Mouse (Mus musculus): ENCODE measurements at regions not wholly inside any gene's neighbourhood (a gene's known extent, or its start where the extent isn't known, plus 50 kb on each side); places are given as distances from the start of the nearest gene placed in this dataset.

GRCm38 (mm10) chr6:144874251-144874650, 92.5 kb upstream of the Sox5 start:
- Histone ChIP-seq H3K4me1 (no peaks in the 10 kb centered on the region), H3K9me3 (no peaks in the 10 kb centered on the region), H3K27ac (no peak overlapping the region), H3K27me3 (no peaks in the 10 kb centered on the region), H3K4me2 (no peak overlapping the region), H3K36me3 (no peaks in the 10 kb centered on the region), H3K4me3 (no peak overlapping the region), H3K9ac (no peak overlapping the region)
- 71% methylated on average over 5 of the region's 5 CpGs for WGBS
- no peak for ATAC-seq (ENCODE audit: borderline replicate concordance, extremely low read depth, low FRiP score, low TSS enrichment)

- Histone ChIP-seq H3K27me3 (no peaks in the 10 kb centered on the region), H3K4me2 (no peak overlapping the region), H3K36me3 (no peaks in the 10 kb centered on the region), H3K9ac (no peak overlapping the region), H3K4me1 (no peaks in the 10 kb centered on the region), H3K9me3 (no peaks in the 10 kb centered on the region), H3K4me3 (no peak overlapping the region), H3K27ac (no peak overlapping the region)
- no peak for ATAC-seq (ENCODE audit: borderline replicate concordance, extremely low read depth, low FRiP score, low TSS enrichment)
- WGBS, result 88% methylated on average over 8 of the region's 8 CpGs
These were observed 89.2 kb upstream of the Sox5 start for GRCm38 (mm10) chr6:144870949-144871348.

- no peak for ATAC-seq (ENCODE audit: borderline replicate concordance, extremely low read depth, low FRiP score, low TSS enrichment)
- Histone ChIP-seq H3K4me2 (no peak overlapping the region), H3K9ac (no peak overlapping the region), H3K36me3 (no peaks in the 10 kb centered on the region), H3K4me3 (no peak overlapping the region), H3K4me1 (no peaks in the 10 kb centered on the region), H3K9me3 (no peaks in the 10 kb centered on the region), H3K27ac (no peak overlapping the region), H3K27me3 (no peaks in the 10 kb centered on the region)
- 72% methylated on average over 9 of the region's 9 CpGs for WGBS
These were observed 85.6 kb upstream of the Sox5 start for GRCm38 (mm10) chr6:144867333-144867732.

GRCm38 (mm10) chr6:144864026-144864425, 82.2 kb upstream of the Sox5 start:
- no peaks in the 10 kb centered on the region for H3K4me1 ChIP-seq
- WGBS, result 64% methylated on average over 6 of the region's 6 CpGs
- no peak for ATAC-seq (ENCODE audit: borderline replicate concordance, extremely low read depth, low FRiP score, low TSS enrichment)
- no peaks in the 10 kb centered on the region for H3K36me3 ChIP-seq
- no peak overlapping the region for H3K4me3 ChIP-seq
- H3K4me2 ChIP-seq, result no peak overlapping the region
- H3K27me3 ChIP-seq, result no peaks in the 10 kb centered on the region
- no peak overlapping the region for H3K9ac ChIP-seq
- H3K9me3 ChIP-seq, result no peaks in the 10 kb centered on the region
- H3K27ac ChIP-seq, result no peak overlapping the region

GRCm38 (mm10) chr6:144863430-144863994, 81.7 kb upstream of the Sox5 start:
- Histone ChIP-seq H3K9ac (no peak overlapping the region), H3K4me2 (no peak overlapping the region), H3K9me3 (no peaks in the 10 kb centered on the region), H3K27me3 (no peaks in the 10 kb centered on the region), H3K4me1 (no peaks in the 10 kb centered on the region), H3K27ac (no peak overlapping the region), H3K36me3 (no peaks in the 10 kb centered on the region), H3K4me3 (no peak overlapping the region)
- no peak for ATAC-seq (ENCODE audit: borderline replicate concordance, extremely low read depth, low FRiP score, low TSS enrichment)
- WGBS, result 72% methylated on average over 3 of the region's 3 CpGs

GRCm38 (mm10) chr6:144841510-144841909, 59.7 kb upstream of the Sox5 start:
- Histone ChIP-seq H3K4me2 (no peak overlapping the region), H3K4me1 (no peaks in the 10 kb centered on the region), H3K4me3 (no peak overlapping the region), H3K36me3 (no peaks in the 10 kb centered on the region), H3K9ac (no peak overlapping the region), H3K9me3 (no peaks in the 10 kb centered on the region), H3K27me3 (no peaks in the 10 kb centered on the region), H3K27ac (no peak overlapping the region)
- no peak for ATAC-seq (ENCODE audit: borderline replicate concordance, extremely low read depth, low FRiP score, low TSS enrichment)
- 62% methylated on average over 3 of the region's 3 CpGs for WGBS

- H3K27me3 ChIP-seq, result no peaks in the 10 kb centered on the region
- H3K4me2 ChIP-seq, result no peak overlapping the region
- ATAC-seq (ENCODE audit: borderline replicate concordance, extremely low read depth, low FRiP score, low TSS enrichment), result no peak
- H3K36me3 ChIP-seq, result no peaks in the 10 kb centered on the region
- H3K4me1 ChIP-seq, result no peaks in the 10 kb centered on the region
- H3K9me3 ChIP-seq, result no peaks in the 10 kb centered on the region
- no peak overlapping the region for H3K9ac ChIP-seq
- H3K4me3 ChIP-seq, result no peak overlapping the region
- no peak overlapping the region for H3K27ac ChIP-seq
- 76% methylated on average over 1 of the region's 1 CpGs for WGBS
These were observed 57.6 kb upstream of the Sox5 start for GRCm38 (mm10) chr6:144839383-144839782.

- Histone ChIP-seq H3K4me2 (no peak overlapping the region), H3K9ac (no peak overlapping the region), H3K27ac (no peak overlapping the region), H3K9me3 (no peaks in the 10 kb centered on the region), H3K27me3 (no peaks in the 10 kb centered on the region), H3K4me3 (no peak overlapping the region), H3K36me3 (no peaks in the 10 kb centered on the region), H3K4me1 (no peaks in the 10 kb centered on the region)
- ATAC-seq (ENCODE audit: borderline replicate concordance, extremely low read depth, low FRiP score, low TSS enrichment), result no peak
- 63% methylated on average over 19 of the region's 19 CpGs for WGBS
These were observed 52.8 kb upstream of the Sox5 start for GRCm38 (mm10) chr6:144834323-144835183.
